Comparison of ENCODE assay signal across 29 mouse cellular contexts in genomic region chr10:62173941-62174448, GRCm38 (mm10). TPM values are rescaled to one million over a fixed set of nuclear protein-coding genes. Genes with fewer than 3 reads are reported as not detected.
DNase-seq lines count a peak whose midpoint lies in the region; ATAC-seq and TF ChIP-seq lines count a peak whose summit lies in the region.
"Had no signal": no experiment of that assay in that cellular context is flagged by ENCODE, and none has a peak within 500 bp of the region (broad histone marks: within the 10 kb centered on the region; RNA-seq: fewer than 3 reads in every experiment).

No protein-coding gene starts in this region.

- H3K4me1 ChIP-seq in forebrain, embryonic 12.5 days = peaks cover 29% of the 10 kb centered on the region
- H3K4me1 ChIP-seq in forebrain, embryonic 16.5 days (replicated peaks; ENCODE audit: control insufficient read depth, insufficient read depth, low read length) = no peaks in the 10 kb centered on the region
- H3K4me1 ChIP-seq in midbrain, embryonic 12.5 days = peaks cover 26% of the 10 kb centered on the region
- peaks cover 18% of the 10 kb centered on the region for H3K4me1 ChIP-seq in midbrain, embryonic 15.5 days
- no peaks in the 10 kb centered on the region; the same call in 1 of the 2 replicates for H3K4me1 ChIP-seq in hindbrain, postnatal 0 days (ENCODE audit: insufficient read depth, low read length)
- no peaks in the 10 kb centered on the region for H3K4me1 ChIP-seq in heart, embryonic 11.5 days (ENCODE audit: control insufficient read depth, insufficient read depth, low read length)

- TF ChIP-seq CTCF in hindbrain, postnatal 0 days (IDR thresholded peaks at IDR 0.05; ENCODE audit: low read depth) = no peak

- no peak overlapping the region for H3K4me3 ChIP-seq in forebrain, embryonic 12.5 days (replicated peaks)
- H3K4me3 ChIP-seq in forebrain, embryonic 16.5 days (replicated peaks; ENCODE audit: low read length) = no peak overlapping the region
- H3K4me3 ChIP-seq in midbrain, embryonic 12.5 days = no peak overlapping the region
- no peak overlapping the region for H3K4me3 ChIP-seq in midbrain, embryonic 15.5 days
- H3K4me3 ChIP-seq in hindbrain, postnatal 0 days (ENCODE audit: low read length) = no peak overlapping the region
- no peak overlapping the region for H3K4me3 ChIP-seq in heart, embryonic 11.5 days (ENCODE audit: low read depth, low read length)
- H3K4me3 ChIP-seq: embryonic facial prominence, embryonic 12.5 days; erythroblast, embryonic 14.5 days; heart, embryonic 13.5 days; layer of hippocampus, adult 2 months; myocyte had no signal

- ATAC-seq in forebrain, embryonic 12.5 days (ENCODE audit: low FRiP score) = peak; percentile 30; the same call in 1 of the 2 replicates
- no peak for ATAC-seq in forebrain, embryonic 16.5 days
- ATAC-seq in midbrain, embryonic 12.5 days (ENCODE audit: low FRiP score, low read depth) = peak; percentile 45; the same call in 1 of the 2 replicates
- ATAC-seq in midbrain, embryonic 15.5 days (replicated peaks) = no peak
- ATAC-seq in hindbrain, postnatal 0 days = no peak
- ATAC-seq in heart, embryonic 11.5 days (replicated peaks; ENCODE audit: insufficient number of reproducible peaks, low FRiP score, low TSS enrichment) = no peak
- ATAC-seq: inflammation-experienced regulatory T-cells, adult 6 months; liver, postnatal 0 days had no signal

- H3K36me3 ChIP-seq in forebrain, embryonic 12.5 days (replicated peaks) = no peaks in the 10 kb centered on the region
- H3K36me3 ChIP-seq in forebrain, embryonic 16.5 days (ENCODE audit: control insufficient read depth, insufficient read depth) = no peaks in the 10 kb centered on the region
- H3K36me3 ChIP-seq in midbrain, embryonic 12.5 days = no peaks in the 10 kb centered on the region
- H3K36me3 ChIP-seq in midbrain, embryonic 15.5 days (replicated peaks) = no peaks in the 10 kb centered on the region
- H3K36me3 ChIP-seq in hindbrain, postnatal 0 days (ENCODE audit: insufficient read depth, low read length) = no peaks in the 10 kb centered on the region
- H3K36me3 ChIP-seq in heart, embryonic 11.5 days (ENCODE audit: control insufficient read depth, insufficient read depth, low read length) = no peaks in the 10 kb centered on the region
- H3K36me3 ChIP-seq: embryonic facial prominence, embryonic 12.5 days; heart, embryonic 13.5 days had no signal

- 11% methylated on average over 9 of the region's 9 CpGs for WGBS in forebrain, embryonic 12.5 days
- 25% methylated on average over 9 of the region's 9 CpGs for WGBS in forebrain, embryonic 16.5 days
- WGBS in midbrain, embryonic 12.5 days = 17% methylated on average over 9 of the region's 9 CpGs
- 16% methylated on average over 9 of the region's 9 CpGs for WGBS in midbrain, embryonic 15.5 days
- 35% methylated on average over 9 of the region's 9 CpGs for WGBS in hindbrain, postnatal 0 days
- WGBS in heart, embryonic 11.5 days (ENCODE audit: insufficient replicate concordance) = 27% methylated on average over 9 of the region's 9 CpGs

- no peaks in the 10 kb centered on the region for H3K9me3 ChIP-seq in forebrain, embryonic 12.5 days
- H3K9me3 ChIP-seq in forebrain, embryonic 16.5 days (ENCODE audit: control insufficient read depth, low read length) = no peaks in the 10 kb centered on the region
- no peaks in the 10 kb centered on the region for H3K9me3 ChIP-seq in midbrain, embryonic 12.5 days
- no peaks in the 10 kb centered on the region for H3K9me3 ChIP-seq in midbrain, embryonic 15.5 days
- H3K9me3 ChIP-seq in hindbrain, postnatal 0 days (ENCODE audit: low read length) = no peaks in the 10 kb centered on the region
- H3K9me3 ChIP-seq in heart, embryonic 11.5 days (replicated peaks; ENCODE audit: control insufficient read depth, low read length) = no peaks in the 10 kb centered on the region
- H3K9me3 ChIP-seq: embryonic facial prominence, embryonic 12.5 days; heart, embryonic 13.5 days had no signal

- no peak overlapping the region for H3K9ac ChIP-seq in forebrain, embryonic 12.5 days
- no peak overlapping the region for H3K9ac ChIP-seq in forebrain, embryonic 16.5 days (replicated peaks; ENCODE audit: low read depth, low read length)
- peak overlapping the region; percentile 21; the same call in 1 of the 2 replicates for H3K9ac ChIP-seq in midbrain, embryonic 12.5 days (replicated peaks)
- H3K9ac ChIP-seq in midbrain, embryonic 15.5 days = no peak overlapping the region
- H3K9ac ChIP-seq in hindbrain, postnatal 0 days (replicated peaks; ENCODE audit: low read length) = no peak overlapping the region
- H3K9ac ChIP-seq in heart, embryonic 11.5 days (ENCODE audit: low read depth, low read length) = no peak overlapping the region
- H3K9ac ChIP-seq: heart, embryonic 13.5 days; liver, postnatal 0 days had no signal

- H3K27ac ChIP-seq in forebrain, embryonic 12.5 days = no peak overlapping the region
- no peak overlapping the region for H3K27ac ChIP-seq in forebrain, embryonic 16.5 days (ENCODE audit: low read length)
- peak overlapping the region; percentile 39; the same call in 1 of the 2 replicates for H3K27ac ChIP-seq in midbrain, embryonic 12.5 days (replicated peaks)
- no peak overlapping the region for H3K27ac ChIP-seq in midbrain, embryonic 15.5 days
- H3K27ac ChIP-seq in hindbrain, postnatal 0 days = no peak overlapping the region
- H3K27ac ChIP-seq in heart, embryonic 11.5 days (ENCODE audit: low read depth, low read length) = no peak overlapping the region
- H3K27ac ChIP-seq: embryonic facial prominence, embryonic 12.5 days; heart, embryonic 13.5 days; layer of hippocampus, adult 2 months had no signal

- 0 out of 2 replicates have a peak overlapping the region, but pooled peaks have one; percentile 1 for H3K4me2 ChIP-seq in forebrain, embryonic 12.5 days
- H3K4me2 ChIP-seq in forebrain, embryonic 16.5 days (ENCODE audit: low read length) = no peak overlapping the region
- peak overlapping the region; percentile 21; the same call in 1 of the 2 replicates for H3K4me2 ChIP-seq in midbrain, embryonic 12.5 days (replicated peaks)
- H3K4me2 ChIP-seq in midbrain, embryonic 15.5 days = no peak overlapping the region
- no peak overlapping the region for H3K4me2 ChIP-seq in hindbrain, postnatal 0 days (ENCODE audit: low read depth, low read length)
- H3K4me2 ChIP-seq in heart, embryonic 11.5 days = no peak overlapping the region
- H3K4me2 ChIP-seq: embryonic facial prominence, embryonic 12.5 days; heart, embryonic 13.5 days had no signal

- DNase-seq in hindbrain, postnatal 0 days (ENCODE audit: low spot score) = peak; percentile 10
- DNase-seq in ovary, adult 18-20 months (ENCODE audit: low spot score) = no peak
- DNase-seq: adrenal gland, postnatal 14 days; cerebellum, adult 11 months; cerebellum, postnatal 14 days; gastrocnemius, postnatal 10 days; kidney, adult 2 months; kidney, postnatal 14 days; liver; liver, postnatal 0 days; lung, postnatal 14 days; spleen, adult 18-20 months; thymus, postnatal 4 days had no signal

- H3K27me3 ChIP-seq in forebrain, embryonic 12.5 days = peaks cover 27% of the 10 kb centered on the region
- H3K27me3 ChIP-seq in forebrain, embryonic 16.5 days (replicated peaks; ENCODE audit: control insufficient read depth, insufficient read depth, low read length) = no peaks in the 10 kb centered on the region
- H3K27me3 ChIP-seq in midbrain, embryonic 12.5 days = peaks cover 83% of the 10 kb centered on the region
- H3K27me3 ChIP-seq in midbrain, embryonic 15.5 days (replicated peaks) = peaks cover 14% of the 10 kb centered on the region; the same call in 1 of the 2 replicates
- H3K27me3 ChIP-seq in hindbrain, postnatal 0 days (ENCODE audit: insufficient read depth, low read length) = no peaks in the 10 kb centered on the region
- no peaks in the 10 kb centered on the region; the same call in 1 of the 2 replicates for H3K27me3 ChIP-seq in heart, embryonic 11.5 days (ENCODE audit: control insufficient read depth, insufficient read depth, low read length)
- H3K27me3 ChIP-seq: embryonic facial prominence, embryonic 12.5 days had no signal

RNA-seq across cellular contexts. Expression of gene Fam241b, which starts 30.3 kb away (rescaled TPM):
- 58.2 and 60.1 TPM in 2 replicates for polyA plus RNA-seq in forebrain, embryonic 12.5 days (2016; fragmentation: Nextera tagmentation; extraction: Ambion mirVana)
- polyA plus RNA-seq in forebrain, embryonic 16.5 days (2015; fragmentation: Nextera tagmentation; extraction: Ambion mirVana) = 153 and 185 TPM in 2 replicates
- 41.0 and 41.6 TPM in 2 replicates for polyA plus RNA-seq in midbrain, embryonic 12.5 days (2016; fragmentation: Nextera tagmentation; extraction: Ambion mirVana)
- 194 and 204 TPM in 2 replicates for polyA plus RNA-seq in midbrain, embryonic 15.5 days (2015; fragmentation: Nextera tagmentation; extraction: Ambion mirVana)
- 92.9 and 97.9 TPM in 2 replicates for total RNA-seq in hindbrain, postnatal 0 days (2014; rRNA removed)
- polyA plus RNA-seq in hindbrain, postnatal 0 days (2015; fragmentation: Nextera tagmentation; extraction: Ambion mirVana) = 143 and 152 TPM in 2 replicates
- polyA plus RNA-seq in heart, embryonic 11.5 days (2014; fragmentation: Nextera tagmentation; extraction: Ambion mirVana) = 0.96 and 1.2 TPM in 2 replicates
- total RNA-seq: megakaryocyte, adult 5-6 weeks had no signal

RNA-seq across cellular contexts. Expression of gene Neurog3, which starts 41.1 kb away (rescaled TPM):
- polyA plus RNA-seq in forebrain, embryonic 12.5 days (2016; fragmentation: Nextera tagmentation; extraction: Ambion mirVana) = 0.65 and 0.67 TPM in 2 replicates
- polyA plus RNA-seq in forebrain, embryonic 16.5 days (2015; fragmentation: Nextera tagmentation; extraction: Ambion mirVana) = 0.16 TPM in 1 of 2 replicates, not detected in the other
- 0.46 TPM in 1 of 2 replicates, not detected in the other for polyA plus RNA-seq in midbrain, embryonic 12.5 days (2016; fragmentation: Nextera tagmentation; extraction: Ambion mirVana)
- 0.13 and 0.19 TPM in 2 replicates for polyA plus RNA-seq in midbrain, embryonic 15.5 days (2015; fragmentation: Nextera tagmentation; extraction: Ambion mirVana)
- total RNA-seq in hindbrain, postnatal 0 days (2014; rRNA removed) = not detected in 2 replicates
- not detected in 2 replicates for polyA plus RNA-seq in hindbrain, postnatal 0 days (2015; fragmentation: Nextera tagmentation; extraction: Ambion mirVana)
- polyA plus RNA-seq in heart, embryonic 11.5 days (2014; fragmentation: Nextera tagmentation; extraction: Ambion mirVana) = 0.21 TPM in 1 of 2 replicates, not detected in the other
- total RNA-seq: adrenal gland, postnatal 14 days; CH12.LX; gastrocnemius, postnatal 10 days; heart, postnatal 25 days; layer of hippocampus, adult 2 months; left cerebral cortex, postnatal 36 days; megakaryocyte, adult 5-6 weeks; MEL had no signal
- polyA plus RNA-seq: erythroblast, embryonic 14.5 days; heart, embryonic 13.5 days; inflammation-experienced regulatory T-cells, adult 6 months; kidney, adult 2 months; liver, postnatal 0 days; myocyte had no signal

RNA-seq across cellular contexts. Expression of gene Tspan15, which starts 57.1 kb away (rescaled TPM):
- polyA plus RNA-seq in forebrain, embryonic 12.5 days (2016; fragmentation: Nextera tagmentation; extraction: Ambion mirVana) = 11.7 and 13.7 TPM in 2 replicates
- 13.9 and 15.4 TPM in 2 replicates for polyA plus RNA-seq in forebrain, embryonic 16.5 days (2015; fragmentation: Nextera tagmentation; extraction: Ambion mirVana)
- polyA plus RNA-seq in midbrain, embryonic 12.5 days (2016; fragmentation: Nextera tagmentation; extraction: Ambion mirVana) = 11.7 and 12.5 TPM in 2 replicates
- 21.1 and 23.4 TPM in 2 replicates for polyA plus RNA-seq in midbrain, embryonic 15.5 days (2015; fragmentation: Nextera tagmentation; extraction: Ambion mirVana)
- 30.8 and 38.3 TPM in 2 replicates for total RNA-seq in hindbrain, postnatal 0 days (2014; rRNA removed)
- polyA plus RNA-seq in hindbrain, postnatal 0 days (2015; fragmentation: Nextera tagmentation; extraction: Ambion mirVana) = 20.4 and 21.4 TPM in 2 replicates
- 2.8 and 5.0 TPM in 2 replicates for polyA plus RNA-seq in heart, embryonic 11.5 days (2014; fragmentation: Nextera tagmentation; extraction: Ambion mirVana)
- polyA plus RNA-seq: inflammation-experienced regulatory T-cells, adult 6 months had no signal

Comparison
In these comparisons a context has a peak if more than half of its experiments do, and no peak if none do; other contexts are left out.
1. ATAC-seq: peak in forebrain, embryonic 12.5 days (single experiment) and midbrain, embryonic 12.5 days (single experiment); none in forebrain, embryonic 16.5 days (single experiment), midbrain, embryonic 15.5 days (single experiment), hindbrain, postnatal 0 days (single experiment) and heart, embryonic 11.5 days (single experiment).
2. H3K4me2 ChIP-seq: peak in forebrain, embryonic 12.5 days (single experiment) and midbrain, embryonic 12.5 days (single experiment); none in forebrain, embryonic 16.5 days (single experiment), midbrain, embryonic 15.5 days (single experiment), hindbrain, postnatal 0 days (single experiment) and heart, embryonic 11.5 days (single experiment).
3. RNA of gene Fam241b, which starts 30.3 kb away (polyA plus RNA-seq): 194 to 204 TPM in midbrain, embryonic 15.5 days, 153 to 185 TPM in forebrain, embryonic 16.5 days, 143 to 152 TPM in hindbrain, postnatal 0 days, 58.2 to 60.1 TPM in forebrain, embryonic 12.5 days and 41.0 to 41.6 TPM in midbrain, embryonic 12.5 days; 0.96 to 1.2 TPM in heart, embryonic 11.5 days; every median in the first group is over 10 times any median in the second.